Mouse (Mus musculus) kidney, embryonic 14.5 days (tissue): ENCODE measurements around the gene Tex45. TPM values are rescaled to one million over a fixed set of nuclear protein-coding genes. Genes with fewer than 3 reads are reported as not detected.

Source experiments
- ATAC-seq: fragments of 200-750 bp; cut with Nextera tagmentation; 2 replicates; pipeline ENCODE4 v1.8.0; 2017; ENCODE audit warnings: moderate number of reproducible peaks, mild to moderate bottlenecking, moderate TSS enrichment, moderate library complexity; ENCODE audit not compliant: low FRiP score, low TSS enrichment
- H3K27ac ChIP-seq: fragments of 300-500 bp; sonication (generic); 2 replicates; pipeline ENCODE4 v1.5.1; 2014; ENCODE audit warnings: low read depth, mild to moderate bottlenecking, low read length, moderate library complexity, mixed read lengths
- H3K27me3 ChIP-seq: fragments of 300-500 bp; sonication (generic); 2 replicates; pipeline ENCODE4 v1.6.1; 2014; ENCODE audit warnings: mild to moderate bottlenecking, low read length; ENCODE audit not compliant: control insufficient read depth, insufficient read depth
- H3K36me3 ChIP-seq: fragments of 300-500 bp; sonication (generic); 2 replicates; pipeline ENCODE4 v1.6.1; 2014; ENCODE audit warnings: low read length, mixed read lengths; ENCODE audit not compliant: control insufficient read depth, insufficient read depth
- H3K4me1 ChIP-seq: fragments of 300-500 bp; sonication (generic); 2 replicates; pipeline ENCODE4 v1.6.1; 2014; ENCODE audit warnings: low read length, mixed read lengths; ENCODE audit not compliant: control insufficient read depth, insufficient read depth
- H3K4me2 ChIP-seq: fragments of 300-500 bp; sonication (generic); replicated peaks from 2 replicates; pipeline ENCODE4 v1.6.1; 2014; ENCODE audit warnings: low read depth, mild to moderate bottlenecking, low read length
- H3K4me3 ChIP-seq: fragments of 300-500 bp; sonication (generic); 2 replicates; pipeline ENCODE4 v1.5.1; 2014; ENCODE audit warnings: mild to moderate bottlenecking, low read length
- H3K9ac ChIP-seq: fragments of 300-500 bp; sonication (generic); 2 replicates; pipeline ENCODE4 v1.6.1; 2014; ENCODE audit warnings: low read depth, mild to moderate bottlenecking, low read length, moderate library complexity
- H3K9me3 ChIP-seq: fragments of 300-500 bp; sonication (generic); 2 replicates; pipeline ENCODE4 v1.6.1; 2016; ENCODE audit warnings: low read length; ENCODE audit not compliant: control insufficient read depth
- WGBS: fragments of 180-500 bp; shearing (Covaris S2); extraction: QIAGEN DNeasy Blood & Tissue Kit; methylation state at CpG from one replicate; pipeline ENCODE4 v1.1.7; 2014; 5-methylcytosine and 5-hydroxymethylcytosine counted together
- polyA plus RNA-seq: library from polyadenylated mRNA; unstranded; fragments of >200 nt; fragmentation: Nextera tagmentation; extraction: Ambion mirVana; gene quantifications from 2 replicates; pipeline ENCODE4 v1.2.1, GENCODE M21; 2014

Tex45 gene
- polyA plus RNA-seq, 1 experiment from 2014 or later = not detected

GRCm38 (mm10) chr8:3449226-3449625, 21.4 kb upstream of the Tex45 start:
- H3K4me2 ChIP-seq = no peak overlapping the region
- no peaks in the 10 kb centered on the region for H3K27me3 ChIP-seq
- H3K4me1 ChIP-seq = no peaks in the 10 kb centered on the region
- no peak overlapping the region for H3K9ac ChIP-seq
- H3K4me3 ChIP-seq = no peak overlapping the region
- WGBS = 84% methylated on average over 2 of the region's 2 CpGs
- no peaks in the 10 kb centered on the region for H3K9me3 ChIP-seq
- no peak for ATAC-seq
- peaks cover 65% of the 10 kb centered on the region for H3K36me3 ChIP-seq
- no peak overlapping the region for H3K27ac ChIP-seq

- no peak overlapping the region for H3K4me2 ChIP-seq
- H3K27ac ChIP-seq = no peak overlapping the region
- WGBS = 30% methylated on average over 5 of the region's 5 CpGs
- H3K4me3 ChIP-seq = no peak overlapping the region
- H3K4me1 ChIP-seq = no peaks in the 10 kb centered on the region
- no peak overlapping the region; the same call in 1 of the 2 replicates for H3K9ac ChIP-seq
- no peaks in the 10 kb centered on the region for H3K9me3 ChIP-seq
- H3K36me3 ChIP-seq = peaks cover 75% of the 10 kb centered on the region
- ATAC-seq = no peak; the same call in 1 of the 2 replicates
- no peaks in the 10 kb centered on the region for H3K27me3 ChIP-seq
Observed at GRCm38 (mm10) chr8:3450670-3451069, 20.0 kb upstream of the Tex45 start.

GRCm38 (mm10) chr8:3451992-3452391, 18.7 kb upstream of the Tex45 start:
- no peak for ATAC-seq
- H3K4me1 ChIP-seq = no peaks in the 10 kb centered on the region
- H3K4me3 ChIP-seq = no peak overlapping the region
- H3K4me2 ChIP-seq = no peak overlapping the region
- H3K9me3 ChIP-seq = no peaks in the 10 kb centered on the region
- no peak overlapping the region for H3K9ac ChIP-seq
- H3K27ac ChIP-seq = no peak overlapping the region
- H3K27me3 ChIP-seq = no peaks in the 10 kb centered on the region
- WGBS = 92% methylated on average over 25 of the region's 25 CpGs
- peaks cover 81% of the 10 kb centered on the region for H3K36me3 ChIP-seq

GRCm38 (mm10) chr8:3463248-3463647, 7.4 kb upstream of the Tex45 start:
- Histone ChIP-seq H3K4me3 (no peak overlapping the region), H3K4me2 (no peak overlapping the region), H3K27me3 (no peaks in the 10 kb centered on the region), H3K27ac (no peak overlapping the region), H3K9ac (no peak overlapping the region), H3K9me3 (no peaks in the 10 kb centered on the region), H3K36me3 (no peaks in the 10 kb centered on the region; the same call in 1 of the 2 replicates), H3K4me1 (0 out of 2 replicates have a peak, but pooled peaks cover 4% of the 10 kb centered on the region)
- 78% methylated on average over 2 of the region's 2 CpGs for WGBS
- no peak for ATAC-seq

- no peak overlapping the region for H3K4me3 ChIP-seq
- no peak overlapping the region for H3K27ac ChIP-seq
- no peaks in the 10 kb centered on the region for H3K27me3 ChIP-seq
- H3K9ac ChIP-seq = no peak overlapping the region
- peak; percentile 41; the same call in 1 of the 2 replicates for ATAC-seq
- no peaks in the 10 kb centered on the region for H3K9me3 ChIP-seq
- H3K4me1 ChIP-seq = 0 out of 2 replicates have a peak, but pooled peaks cover 4% of the 10 kb centered on the region
- no peak overlapping the region for H3K4me2 ChIP-seq
- WGBS = 50% methylated on average over 5 of the region's 5 CpGs
- no peaks in the 10 kb centered on the region for H3K36me3 ChIP-seq
Observed at GRCm38 (mm10) chr8:3464309-3464708, 6.4 kb upstream of the Tex45 start.

GRCm38 (mm10) chr8:3467006-3467885, 3.4 kb upstream of the Tex45 start, which contains the start of gene Pex11g:
Pex11g (minus strand) TSS chr8:3467680.
- peak within 1 kb of the TSS; percentile 69 for H3K27ac ChIP-seq
- ATAC-seq = peak; percentile 95
- H3K9me3 ChIP-seq = no peaks in the 10 kb centered on the region
- H3K4me1 ChIP-seq = 0 out of 2 replicates have a peak, but pooled peaks cover 4% of the 10 kb centered on the region
- no peaks in the 10 kb centered on the region for H3K27me3 ChIP-seq
- peak within 1 kb of the TSS; percentile 59 for H3K4me2 ChIP-seq
- H3K4me3 ChIP-seq = peak within 1 kb of the TSS; percentile 51
- peak within 1 kb of the TSS; percentile 66 for H3K9ac ChIP-seq
- H3K36me3 ChIP-seq = no peaks in the 10 kb centered on the region
- WGBS = 5% methylated on average over 32 of the region's 32 CpGs

- Histone ChIP-seq H3K9me3 (no peaks in the 10 kb centered on the region), H3K36me3 (no peaks in the 10 kb centered on the region), H3K4me3 (peak overlapping the region; percentile 51), H3K27ac (peak overlapping the region; percentile 69), H3K4me1 (0 out of 2 replicates have a peak, but pooled peaks cover 4% of the 10 kb centered on the region), H3K9ac (peak overlapping the region; percentile 66), H3K4me2 (peak overlapping the region; percentile 59), H3K27me3 (no peaks in the 10 kb centered on the region)
- 57% methylated on average over 9 of the region's 9 CpGs for WGBS
- no peak for ATAC-seq
Observed at GRCm38 (mm10) chr8:3467886-3468545, 2.6 kb upstream of the Tex45 start.

- Histone ChIP-seq H3K27me3 (no peaks in the 10 kb centered on the region), H3K9ac (no peak overlapping the region), H3K4me1 (0 out of 2 replicates have a peak, but pooled peaks cover 4% of the 10 kb centered on the region), H3K36me3 (no peaks in the 10 kb centered on the region), H3K9me3 (no peaks in the 10 kb centered on the region), H3K4me2 (no peak overlapping the region), H3K27ac (no peak overlapping the region), H3K4me3 (no peak overlapping the region)
- no peak for ATAC-seq
- 97% methylated on average over 1 of the region's 1 CpGs for WGBS
Observed at GRCm38 (mm10) chr8:3468838-3469237, 1.8 kb upstream of the Tex45 start.
